Mouse (Mus musculus) liver, embryonic 14.5 days (tissue): ENCODE data around the gene Ano5.

ENCODE experiments used
- CTCF ChIP-seq: IDR thresholded peaks from 2 replicates; pipeline ENCODE4 v1.5.1; 2016; ENCODE audit warnings: antibody characterized with exemption, low read depth, control low read depth
- EP300 ChIP-seq: IDR thresholded peaks from 2 replicates; pipeline ENCODE4 v1.6.1; 2016; ENCODE audit warnings: antibody characterized with exemption, low read depth

GRCm38 (mm10) chr7:51510147-51510546 lies 682 bp upstream of the Ano5 start:
- TF ChIP-seq EP300 (no peak), CTCF (no peak)
